Mouse (Mus musculus) hindbrain, embryonic 14.5 days (tissue): ENCODE results near the gene Lrriq3. TPM values are rescaled to one million over a fixed set of nuclear protein-coding genes. Genes with fewer than 3 reads are reported as not detected.
A peak's percentile ranks its signal among the peaks of the same experiment; 100 is the strongest.

ENCODE experiments used
- ATAC-seq: fragments of 200-750 bp; cut with Nextera tagmentation; 2 replicates; pipeline ENCODE4 v1.8.0; 2017; ENCODE audit warnings: moderate number of reproducible peaks, mild to moderate bottlenecking, moderate TSS enrichment, moderate library complexity; ENCODE audit not compliant: low FRiP score
- DNase-seq: peaks from one replicate; pipeline ENCODE4 v3.0.0-alpha.2; 2015; ENCODE audit warnings: low spot score
- H3K27ac ChIP-seq: fragments of 300-500 bp; sonication (generic); 2 replicates; pipeline ENCODE4 v1.5.1; 2014; ENCODE audit warnings: mild to moderate bottlenecking, moderate library complexity
- H3K27me3 ChIP-seq: fragments of 300-500 bp; sonication (generic); 2 replicates; pipeline ENCODE4 v1.6.1; 2014; ENCODE audit warnings: mild to moderate bottlenecking, low read length, mixed read lengths; ENCODE audit not compliant: control insufficient read depth, insufficient read depth
- H3K36me3 ChIP-seq: fragments of 300-500 bp; sonication (generic); replicated peaks from 2 replicates; pipeline ENCODE4 v1.6.1; 2014; ENCODE audit not compliant: control insufficient read depth, insufficient read depth
- H3K4me1 ChIP-seq: fragments of 300-500 bp; sonication (generic); replicated peaks from 2 replicates; pipeline ENCODE4 v1.6.1; 2014; ENCODE audit warnings: antibody characterized with exemption, low read length, mixed read lengths; ENCODE audit not compliant: control insufficient read depth, insufficient read depth
- H3K4me2 ChIP-seq: fragments of 300-500 bp; sonication (generic); replicated peaks from 2 replicates; pipeline ENCODE4 v1.6.1; 2014; ENCODE audit warnings: mild to moderate bottlenecking, moderate library complexity
- H3K4me3 ChIP-seq: fragments of 300-500 bp; sonication (generic); replicated peaks from 2 replicates; pipeline ENCODE4 v1.5.1; 2014; ENCODE audit warnings: mild to moderate bottlenecking, low read length
- H3K9ac ChIP-seq: fragments of 300-500 bp; sonication (generic); 2 replicates; pipeline ENCODE4 v1.6.1; 2014
- H3K9me3 ChIP-seq: fragments of 300-500 bp; sonication (generic); 2 replicates; pipeline ENCODE4 v1.6.1; 2016; ENCODE audit warnings: low read length; ENCODE audit not compliant: control insufficient read depth
- WGBS: fragments of 180-500 bp; shearing (Covaris S2); extraction: QIAGEN DNeasy Blood & Tissue Kit; methylation state at CpG from one replicate; pipeline ENCODE4 v1.1.7; 2014; 5-methylcytosine and 5-hydroxymethylcytosine counted together
- polyA plus RNA-seq: library from polyadenylated mRNA; unstranded; fragments of >200 nt; fragmentation: Nextera tagmentation; extraction: Ambion mirVana; gene quantifications from 2 replicates; pipeline ENCODE4 v1.2.1, GENCODE M21; 2014

Lrriq3 gene
- polyA plus RNA-seq, result 1.1 and 1.3 TPM in 2 replicates

DNA sequence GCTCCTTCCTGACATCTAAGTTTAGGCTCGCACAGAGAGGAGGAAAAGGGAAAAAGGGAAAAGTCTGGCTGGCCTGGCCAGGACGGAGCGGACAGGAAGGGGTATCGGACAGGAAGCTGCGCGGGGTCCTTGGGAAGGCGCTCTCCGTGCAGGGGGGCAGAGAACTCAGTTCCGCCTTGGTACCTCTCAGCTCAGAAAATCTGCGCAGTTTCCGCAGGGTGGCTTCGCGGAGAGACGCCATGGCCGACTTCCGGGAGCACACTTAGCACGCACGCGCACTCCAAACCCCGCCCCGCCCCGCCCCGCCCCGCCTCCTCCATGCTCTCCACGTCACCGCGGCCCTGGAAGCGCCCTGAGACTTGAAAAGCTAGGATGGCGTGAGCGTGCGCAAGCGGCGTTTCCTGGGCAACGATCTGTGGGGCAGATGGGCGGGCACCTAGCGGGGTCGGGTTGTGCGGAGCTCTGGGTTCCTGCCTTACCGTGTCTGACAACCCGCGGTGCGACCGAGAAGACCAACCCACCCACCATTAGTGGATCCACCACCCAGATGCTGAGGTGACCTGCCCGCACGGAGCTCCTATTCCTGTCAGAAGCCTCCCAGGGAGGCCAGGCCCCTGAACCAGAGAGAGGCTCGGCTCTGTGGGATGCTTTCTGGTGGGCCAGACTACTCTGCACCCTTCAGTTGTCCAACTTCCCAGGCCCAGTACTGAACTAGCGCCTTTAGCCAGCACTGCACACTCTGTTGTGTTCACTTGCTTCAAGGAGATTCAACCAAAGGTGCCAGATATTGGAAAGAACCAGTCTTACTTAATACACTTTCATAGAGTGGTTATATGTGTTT, at the start of gene Lrriq3, which contains the start of gene Fpgt:
TSS of gene Lrriq3 (plus strand) at position 319 of the 841 bp plus-strand sequence.
TSS of gene Fpgt (minus strand) at position 288 of the 841 bp plus-strand sequence.
- Histone ChIP-seq H3K4me3 (peak within 1 kb of the TSS; percentile 53), H3K4me1 (peaks cover 14% of the 10 kb centered on the region; the same call in 1 of the 2 replicates), H3K27me3 (no peaks in the 10 kb centered on the region), H3K36me3 (0 out of 2 replicates have a peak, but pooled peaks cover 9% of the 10 kb centered on the region), H3K9ac (peak within 1 kb of the TSS; percentile 78), H3K4me2 (peak within 1 kb of the TSS; percentile 63), H3K27ac (peak within 1 kb of the TSS; percentile 90), H3K9me3 (no peaks in the 10 kb centered on the region)
- ATAC-seq, result peak; percentile 100
- DNase-seq, result peak; percentile 92
- WGBS, result under 1% methylated on average over 47 of the region's 47 CpGs

DNA sequence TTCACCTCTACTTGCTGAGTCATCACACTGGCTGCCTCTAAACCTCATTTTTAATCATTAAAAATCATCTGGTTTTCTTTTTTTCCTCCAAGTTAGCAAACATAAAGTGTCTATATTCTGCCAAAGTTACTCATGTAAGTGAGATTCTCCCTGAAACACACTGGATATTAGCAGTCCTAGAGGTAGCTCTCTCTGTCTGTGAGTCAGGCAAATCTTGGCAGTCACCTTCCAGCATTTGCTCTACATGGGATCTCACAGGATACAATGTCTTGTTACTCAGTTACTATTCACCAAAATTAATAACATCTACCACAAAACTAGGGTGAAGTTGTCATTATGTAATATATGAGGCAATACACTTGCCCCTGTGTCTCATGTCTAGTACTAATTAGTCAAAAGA, 41.2 kb upstream of the Lrriq3 start:
- Histone ChIP-seq H3K4me2 (no peak overlapping the region), H3K27me3 (no peaks in the 10 kb centered on the region), H3K4me3 (no peak overlapping the region), H3K36me3 (no peaks in the 10 kb centered on the region), H3K9me3 (no peaks in the 10 kb centered on the region), H3K4me1 (no peaks in the 10 kb centered on the region), H3K9ac (no peak overlapping the region), H3K27ac (no peak overlapping the region)
- DNase-seq (no peak), ATAC-seq (no peak)

DNA sequence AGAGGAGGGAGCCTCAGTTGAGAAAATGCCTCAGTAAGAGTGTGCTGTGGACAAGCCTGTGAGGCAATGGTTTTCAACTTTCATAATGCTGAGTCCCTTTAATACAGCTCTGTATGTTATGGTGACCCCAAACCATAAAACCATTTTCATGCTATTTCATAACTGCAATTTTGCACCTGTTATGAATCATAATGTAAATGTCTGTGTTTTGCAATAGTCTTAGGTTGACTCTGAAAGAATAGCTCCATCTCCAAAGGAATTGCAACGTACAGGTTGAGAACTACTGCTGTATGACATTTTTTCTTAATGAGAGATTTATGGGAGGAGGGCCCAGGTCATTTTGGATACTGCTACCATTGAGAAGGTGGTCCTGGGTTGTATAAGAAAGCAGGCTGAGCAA, 40.0 kb upstream of the Lrriq3 start:
- Histone ChIP-seq H3K9ac (no peak overlapping the region), H3K9me3 (no peaks in the 10 kb centered on the region), H3K4me2 (no peak overlapping the region), H3K4me3 (no peak overlapping the region), H3K27me3 (no peaks in the 10 kb centered on the region), H3K4me1 (no peaks in the 10 kb centered on the region), H3K36me3 (no peaks in the 10 kb centered on the region), H3K27ac (no peak overlapping the region)
- no peak for ATAC-seq
- no peak for DNase-seq
- 76% methylated on average over 1 of the region's 1 CpGs for WGBS

DNA sequence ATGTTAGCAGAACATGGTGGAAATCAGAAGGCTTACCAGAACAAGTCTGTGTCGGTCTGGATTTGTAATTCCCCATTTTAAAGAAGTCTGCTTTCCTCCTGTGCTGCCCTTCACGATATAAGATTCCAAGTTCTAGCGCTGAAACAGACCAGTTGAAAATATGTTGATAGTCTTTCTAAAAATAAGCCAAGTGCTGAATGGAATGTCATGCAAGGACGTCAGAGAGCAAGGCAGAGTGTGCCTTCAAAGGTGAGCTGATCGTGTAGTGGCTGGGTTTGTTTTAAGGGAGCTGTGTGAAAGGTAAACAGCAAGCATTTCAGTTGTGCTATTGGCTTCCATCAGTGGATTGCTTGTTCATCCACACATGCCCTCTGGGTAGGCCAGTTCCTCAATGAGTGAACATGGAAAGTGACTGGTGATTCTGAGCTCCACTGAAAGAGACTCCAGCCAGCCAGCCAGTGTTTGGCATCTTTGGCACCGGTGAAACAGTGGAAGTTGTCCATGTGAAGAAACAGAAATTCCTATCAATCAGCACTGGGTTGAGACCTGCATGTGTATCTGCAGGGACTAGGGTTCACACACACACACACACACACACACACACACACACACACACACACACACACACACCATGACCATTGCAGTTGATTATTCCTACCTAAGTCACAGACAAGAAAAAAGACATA, 37.9 kb upstream of the Lrriq3 start, which contains the start of gene Tnni3k:
TSS of gene Tnni3k (minus strand) at position 177 of the 686 bp plus-strand sequence.
- H3K4me1 ChIP-seq, result no peaks in the 10 kb centered on the region
- ATAC-seq (no peak), DNase-seq (no peak)
- WGBS, result 80% methylated on average over 6 of the region's 6 CpGs
- H3K27ac ChIP-seq, result no peak within 1 kb of the TSS
- no peak within 1 kb of the TSS for H3K4me3 ChIP-seq
- H3K36me3 ChIP-seq, result no peaks in the 10 kb centered on the region
- H3K27me3 ChIP-seq, result no peaks in the 10 kb centered on the region
- H3K9ac ChIP-seq, result no peak within 1 kb of the TSS
- no peak within 1 kb of the TSS for H3K4me2 ChIP-seq
- H3K9me3 ChIP-seq, result no peaks in the 10 kb centered on the region

DNA sequence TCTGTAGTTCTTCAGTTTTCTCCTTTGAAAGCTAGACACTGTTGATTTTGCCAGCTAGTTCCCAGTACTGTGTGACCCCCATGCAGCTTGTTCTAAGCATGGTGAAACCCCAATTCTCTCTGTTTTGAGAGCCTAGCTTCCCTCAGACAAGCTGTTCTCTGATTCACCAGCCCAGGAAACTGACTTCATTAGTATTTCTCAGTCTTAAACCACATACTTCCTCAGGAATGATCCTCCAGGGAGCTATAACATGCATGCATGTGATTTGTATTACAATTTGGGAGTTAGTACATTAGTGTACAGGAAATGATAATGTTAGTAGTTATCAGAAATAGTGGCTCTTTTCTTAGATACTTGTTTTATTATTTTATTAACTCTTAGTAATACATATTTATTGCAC, 36.6 kb upstream of the Lrriq3 start:
- no peaks in the 10 kb centered on the region for H3K36me3 ChIP-seq
- no peak overlapping the region for H3K4me3 ChIP-seq
- H3K4me1 ChIP-seq, result no peaks in the 10 kb centered on the region
- no peak overlapping the region for H3K4me2 ChIP-seq
- H3K9ac ChIP-seq, result no peak overlapping the region
- ATAC-seq (no peak), DNase-seq (no peak)
- H3K9me3 ChIP-seq, result no peaks in the 10 kb centered on the region
- no peaks in the 10 kb centered on the region for H3K27me3 ChIP-seq
- no peak overlapping the region for H3K27ac ChIP-seq

DNA sequence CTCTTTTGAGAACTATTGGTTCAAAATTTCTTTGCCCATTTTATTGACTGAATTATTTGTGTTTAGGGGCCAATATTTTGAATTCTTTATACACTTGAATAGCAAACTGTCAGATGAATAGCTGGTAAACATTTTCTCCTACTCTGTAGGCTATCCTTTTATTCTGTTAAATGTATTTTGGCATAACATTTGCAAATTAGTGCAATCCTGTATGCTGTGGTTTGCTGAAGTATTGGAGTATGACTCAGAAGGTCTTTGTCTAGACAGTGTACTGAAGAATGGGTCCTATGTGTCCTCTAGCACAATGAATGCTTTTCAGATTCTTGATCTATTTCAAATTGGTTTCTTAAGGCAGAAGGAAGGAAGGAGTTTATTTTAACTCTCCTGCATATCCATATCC, 35.7 kb upstream of the Lrriq3 start:
- ATAC-seq, result no peak

DNA sequence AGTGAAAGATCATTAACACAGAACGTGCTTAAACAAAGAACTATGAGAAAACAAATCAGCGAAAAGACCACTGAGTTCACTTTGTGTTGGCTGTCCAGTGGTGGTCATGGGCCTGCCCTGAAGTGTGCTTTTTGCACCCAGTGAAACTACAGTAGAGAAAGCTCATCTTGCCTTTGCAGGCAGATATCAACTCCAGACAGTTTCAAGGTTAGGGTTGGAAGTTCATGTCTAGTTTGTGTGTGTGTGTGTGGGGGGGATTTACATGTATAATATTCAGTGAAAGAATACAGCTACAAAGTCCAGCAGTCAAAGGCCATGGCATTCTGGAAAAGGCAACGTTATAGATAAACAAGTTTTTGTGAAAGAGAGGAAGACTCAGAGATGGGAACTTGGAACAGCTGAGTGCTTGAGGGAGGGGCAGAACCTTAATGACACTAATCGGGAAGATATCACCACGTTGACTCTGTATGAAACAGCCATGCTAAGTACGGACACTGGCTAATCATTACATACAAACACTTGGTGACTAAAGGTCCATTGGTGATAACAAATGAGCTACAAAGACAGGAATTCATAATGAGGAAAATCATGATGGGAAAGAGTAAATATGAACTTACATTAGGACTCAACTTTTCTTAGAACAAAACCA, 34.3 kb upstream of the Lrriq3 start:
- no peaks in the 10 kb centered on the region for H3K9me3 ChIP-seq
- no peak overlapping the region for H3K27ac ChIP-seq
- DNase-seq (no peak), ATAC-seq (no peak)
- H3K9ac ChIP-seq, result no peak overlapping the region
- 86% methylated on average over 6 of the region's 6 CpGs for WGBS
- no peaks in the 10 kb centered on the region for H3K27me3 ChIP-seq
- no peak overlapping the region for H3K4me2 ChIP-seq
- H3K36me3 ChIP-seq, result no peaks in the 10 kb centered on the region
- H3K4me3 ChIP-seq, result no peak overlapping the region
- no peaks in the 10 kb centered on the region for H3K4me1 ChIP-seq

More for the DNA sequence above, 35.7 kb upstream of the Lrriq3 start:
- no peak overlapping the region for H3K4me2 ChIP-seq
- no peaks in the 10 kb centered on the region for H3K9me3 ChIP-seq
- no peaks in the 10 kb centered on the region for H3K4me1 ChIP-seq
- no peak overlapping the region for H3K27ac ChIP-seq
- no peak for DNase-seq
- H3K27me3 ChIP-seq, result no peaks in the 10 kb centered on the region
- no peaks in the 10 kb centered on the region for H3K36me3 ChIP-seq
- H3K4me3 ChIP-seq, result no peak overlapping the region
- no peak overlapping the region for H3K9ac ChIP-seq

DNA sequence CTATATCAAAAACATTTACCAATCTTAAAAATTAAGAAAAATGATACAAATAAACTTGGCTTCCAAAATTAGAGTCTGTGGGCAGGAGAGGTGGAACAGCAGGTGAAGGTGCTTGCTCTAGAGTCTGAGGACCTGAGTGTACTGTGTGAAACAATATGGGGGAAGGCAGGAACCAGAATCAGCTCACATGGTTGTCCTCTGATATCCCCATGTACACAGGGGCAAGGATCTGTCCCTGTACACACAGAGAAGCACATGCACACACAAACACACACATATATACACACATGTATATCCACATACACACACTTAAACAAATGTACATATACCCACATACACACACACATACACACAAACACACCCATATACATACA, 33.8 kb upstream of the Lrriq3 start:
- Histone ChIP-seq H3K27me3 (no peaks in the 10 kb centered on the region), H3K4me3 (no peak overlapping the region), H3K36me3 (no peaks in the 10 kb centered on the region), H3K4me2 (no peak overlapping the region), H3K4me1 (no peaks in the 10 kb centered on the region), H3K9ac (no peak overlapping the region), H3K9me3 (no peaks in the 10 kb centered on the region), H3K27ac (no peak overlapping the region)
- ATAC-seq, result no peak
- DNase-seq, result no peak

DNA sequence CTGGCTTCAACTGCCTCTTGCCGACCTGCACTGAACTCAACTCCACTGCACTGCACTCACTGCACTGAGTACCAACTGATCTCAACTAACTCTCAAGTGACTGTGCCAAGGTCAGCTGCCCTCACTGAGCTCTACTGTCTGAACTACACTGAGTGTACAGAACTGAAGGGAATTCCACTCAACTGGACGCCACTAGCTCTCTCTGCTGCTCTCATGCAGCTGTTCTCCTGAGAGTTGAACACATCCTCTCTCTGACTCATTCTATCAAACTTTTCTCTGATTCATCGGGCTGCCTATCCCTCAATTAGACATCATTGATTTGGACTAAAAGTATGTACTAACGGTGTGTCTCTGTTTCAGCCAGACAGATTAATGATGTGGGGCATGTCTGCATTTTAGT, 15.3 kb upstream of the Lrriq3 start:
- Histone ChIP-seq H3K4me3 (no peak overlapping the region), H3K9me3 (no peaks in the 10 kb centered on the region), H3K9ac (no peak overlapping the region), H3K36me3 (no peaks in the 10 kb centered on the region), H3K27ac (no peak overlapping the region), H3K27me3 (no peaks in the 10 kb centered on the region), H3K4me2 (no peak overlapping the region), H3K4me1 (no peaks in the 10 kb centered on the region)
- ATAC-seq (no peak), DNase-seq (no peak)
- 87% methylated on average over 4 of the region's 4 CpGs for WGBS
